7 mouse cellular contexts compared by ENCODE assay signal in the genomic region with DNA sequence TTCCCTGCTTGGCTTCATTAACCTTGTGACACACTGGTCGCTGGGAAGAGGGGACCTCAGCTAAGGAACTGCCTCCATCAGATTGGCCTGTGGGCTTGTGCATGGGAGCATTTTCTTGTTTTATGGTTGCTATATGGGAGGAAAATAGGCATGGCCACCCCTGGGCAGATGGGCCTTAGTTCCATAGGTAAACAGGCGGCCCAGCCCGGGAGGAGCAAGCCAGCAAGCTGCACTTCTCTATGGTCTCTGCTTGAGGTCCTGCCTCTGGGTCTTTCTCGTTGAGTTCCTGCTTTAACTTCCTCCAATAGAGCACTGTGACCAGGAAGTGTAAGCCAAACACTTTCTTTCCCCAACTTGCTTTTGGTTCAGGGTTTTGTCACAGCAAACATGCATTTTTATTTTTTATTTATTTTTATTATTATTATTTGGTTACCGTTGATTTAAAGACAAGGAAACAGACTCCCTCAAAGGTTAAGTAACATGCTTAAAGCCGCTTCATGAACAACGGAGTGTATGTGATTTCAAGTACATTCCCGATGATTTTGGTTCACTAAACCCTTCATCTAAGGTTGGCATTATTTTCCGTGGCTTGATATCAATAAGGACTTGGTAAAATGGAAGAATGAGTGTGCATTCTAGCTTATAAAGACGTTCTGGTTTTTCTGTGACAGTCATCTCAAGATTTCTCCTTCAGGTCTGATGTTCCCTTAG. TPM values are rescaled to one million over a fixed set of nuclear protein-coding genes. Genes with fewer than 3 reads are reported as not detected.
DNase-seq lines count a peak whose midpoint lies in the region; ATAC-seq lines count a peak whose summit lies in the region.

No protein-coding gene starts in this region.

- ATAC-seq in heart, embryonic 15.5 days (replicated peaks; ENCODE audit: insufficient number of reproducible peaks, insufficient read depth, low FRiP score, low read depth): peak; percentile 5; the same call in 1 of the 2 replicates
- ATAC-seq in liver, embryonic 11.5 days (replicated peaks; ENCODE audit: low FRiP score): peak; percentile 70

- H3K9me3 ChIP-seq in embryonic facial prominence, embryonic 10.5 days: no peaks in the 10 kb centered on the region
- H3K9me3 ChIP-seq in heart, embryonic 15.5 days (replicated peaks): no peaks in the 10 kb centered on the region
- no peaks in the 10 kb centered on the region for H3K9me3 ChIP-seq in liver, embryonic 11.5 days (ENCODE audit: control insufficient read depth, low read length)

- WGBS in embryonic facial prominence, embryonic 10.5 days: 63% methylated on average over 10 of the region's 10 CpGs
- WGBS in heart, embryonic 15.5 days: 59% methylated on average over 10 of the region's 10 CpGs
- 51% methylated on average over 10 of the region's 10 CpGs for WGBS in liver, embryonic 11.5 days

- no peaks in the 10 kb centered on the region for H3K27me3 ChIP-seq in embryonic facial prominence, embryonic 10.5 days (replicated peaks; ENCODE audit: low read depth, poor library complexity, severe bottlenecking)
- H3K27me3 ChIP-seq in heart, embryonic 15.5 days: no peaks in the 10 kb centered on the region
- H3K27me3 ChIP-seq in liver, embryonic 11.5 days (replicated peaks; ENCODE audit: control insufficient read depth, insufficient read depth, low read length): no peaks in the 10 kb centered on the region

- H3K36me3 ChIP-seq in embryonic facial prominence, embryonic 10.5 days (replicated peaks): no peaks in the 10 kb centered on the region
- H3K36me3 ChIP-seq in heart, embryonic 15.5 days: no peaks in the 10 kb centered on the region
- no peaks in the 10 kb centered on the region for H3K36me3 ChIP-seq in liver, embryonic 11.5 days (ENCODE audit: control insufficient read depth, insufficient read depth, low read length)

- H3K27ac ChIP-seq in embryonic facial prominence, embryonic 10.5 days (replicated peaks): peak overlapping the region; percentile 86
- peak overlapping the region; percentile 96 for H3K27ac ChIP-seq in heart, embryonic 15.5 days
- peak overlapping the region; percentile 51 for H3K27ac ChIP-seq in liver, embryonic 11.5 days (ENCODE audit: low read depth, low read length)

- H3K9ac ChIP-seq in heart, embryonic 15.5 days: peak overlapping the region; percentile 66
- H3K9ac ChIP-seq in liver, embryonic 11.5 days (ENCODE audit: low read depth, low read length): peak overlapping the region; percentile 72

- H3K4me3 ChIP-seq in embryonic facial prominence, embryonic 10.5 days: peak overlapping the region; percentile 70
- peak overlapping the region; percentile 69 for H3K4me3 ChIP-seq in heart, embryonic 15.5 days
- peak overlapping the region; percentile 76 for H3K4me3 ChIP-seq in liver, embryonic 11.5 days (ENCODE audit: low read depth, low read length)

- DNase-seq in right cerebral cortex, postnatal 14 days: peak; percentile 7
- no peak for DNase-seq in right cerebral cortex, adult 2 months (ENCODE audit: low spot score in 2 of 2)
- DNase-seq in embryonic facial prominence, embryonic 10.5 days (ENCODE audit: low spot score): no peak
- no peak for DNase-seq in liver, embryonic 11.5 days (ENCODE audit: low spot score)
- peak; percentile 27 to 45 for DNase-seq in monocyte, adult 2 months (ENCODE audit: low read depth in 1 of 2, low spot score in 2 of 2)
- DNase-seq in frontal cortex, postnatal 25 days (ENCODE audit: low spot score in 2 of 2): no peak

- H3K4me1 ChIP-seq in embryonic facial prominence, embryonic 10.5 days: peaks cover 14% of the 10 kb centered on the region
- no peaks in the 10 kb centered on the region; the same call in 1 of the 2 replicates for H3K4me1 ChIP-seq in heart, embryonic 15.5 days (replicated peaks)
- no peaks in the 10 kb centered on the region for H3K4me1 ChIP-seq in liver, embryonic 11.5 days (replicated peaks; ENCODE audit: control insufficient read depth, insufficient read depth, low read length)

- H3K4me2 ChIP-seq in heart, embryonic 15.5 days: peak overlapping the region; percentile 79
- peak overlapping the region; percentile 80 for H3K4me2 ChIP-seq in liver, embryonic 11.5 days

RNA-seq across cellular contexts. Expression of gene Agl, which starts 0.7 kb away (rescaled TPM):
- polyA plus RNA-seq in embryonic facial prominence, embryonic 10.5 days (2016; fragmentation: Nextera tagmentation; extraction: Ambion mirVana): 9.9 and 10.2 TPM in 2 replicates
- polyA plus RNA-seq in heart, embryonic 15.5 days (2015; fragmentation: Nextera tagmentation; extraction: Ambion mirVana): 120 and 150 TPM in 2 replicates
- 13.4 and 13.6 TPM in 2 replicates for polyA plus RNA-seq in liver, embryonic 11.5 days (2014; fragmentation: Nextera tagmentation; extraction: Ambion mirVana)

RNA-seq across cellular contexts. Expression of gene Frrs1, which starts 50.6 kb away (rescaled TPM):
- polyA plus RNA-seq in embryonic facial prominence, embryonic 10.5 days (2016; fragmentation: Nextera tagmentation; extraction: Ambion mirVana): 13.8 and 15.1 TPM in 2 replicates
- polyA plus RNA-seq in heart, embryonic 15.5 days (2015; fragmentation: Nextera tagmentation; extraction: Ambion mirVana): 14.8 and 18.6 TPM in 2 replicates
- polyA plus RNA-seq in liver, embryonic 11.5 days (2014; fragmentation: Nextera tagmentation; extraction: Ambion mirVana): 66.7 and 73.0 TPM in 2 replicates

Comparison
In these comparisons a context has a peak if more than half of its experiments do, and no peak if none do; other contexts are left out.
1. DNase-seq: peak in right cerebral cortex, postnatal 14 days (single experiment) and monocyte, adult 2 months (2 of 2); none in right cerebral cortex, adult 2 months (0 of 2), embryonic facial prominence, embryonic 10.5 days (single experiment), liver, embryonic 11.5 days (single experiment) and frontal cortex, postnatal 25 days (0 of 2).
2. Peak in every context shown above with its lines, with median percentiles within 50 percentile points of each other: H3K27ac ChIP-seq and H3K4me3 ChIP-seq.